Mouse (Mus musculus) T-helper 2 cell (primary cell): ENCODE measurements around the gene Vmn2r36.
"Not testable (repeated sequence)": the region's sequence is repeated elsewhere in the genome, so short reads cannot be mapped to it uniquely, and the experiment has no call there.

Source experiments
- in situ Hi-C: fragments of 300-600 bp; cut with MboI, MseI; formaldehyde crosslinking; loops from one replicate; pipeline ENCODE4 v1.15.1; 2025; ENCODE audit warnings: high pct_unique_total_duplicates

The Vmn2r36 gene

GRCm38 (mm10) chr7:7902395-7902794, at the start of gene Vmn2r36:
TSS of gene Vmn2r36 (minus strand) at chr7:7902495.
- in situ Hi-C loops: not testable (repeated sequence)
